Mouse (Mus musculus): ENCODE data around the gene Prelid1.

The Prelid1 gene

GRCm38 (mm10) chr13:55332331-55332730 is 12.0 kb downstream of the Prelid1 start:
- DNase-seq (ENCODE audit: low read depth), result no peak

- no peak for DNase-seq (ENCODE audit: low read depth)
These were observed 15.4 kb downstream of the Prelid1 start for GRCm38 (mm10) chr13:55335701-55336100.

- no peak for DNase-seq (ENCODE audit: low read depth)
These were observed 17.2 kb downstream of the Prelid1 start for GRCm38 (mm10) chr13:55337341-55337975.

GRCm38 (mm10) chr13:55338131-55339054 is 18.1 kb downstream of the Prelid1 start:
- no peak for DNase-seq (ENCODE audit: low read depth)

- DNase-seq (ENCODE audit: low read depth), result no peak
These were observed 19.0 kb downstream of the Prelid1 start for GRCm38 (mm10) chr13:55339259-55339658.

- no peak for DNase-seq (ENCODE audit: low read depth)
These were observed 22.2 kb downstream of the Prelid1 start for GRCm38 (mm10) chr13:55342469-55342868.

GRCm38 (mm10) chr13:55344286-55344685 is 24.0 kb downstream of the Prelid1 start:
- no peak for DNase-seq (ENCODE audit: low read depth)

GRCm38 (mm10) chr13:55346745-55347144 is 26.4 kb downstream of the Prelid1 start:
- no peak for DNase-seq (ENCODE audit: low read depth)

- DNase-seq (ENCODE audit: low read depth), result no peak
These were observed 40.8 kb downstream of the Prelid1 start for GRCm38 (mm10) chr13:55361145-55361544.

- no peak for DNase-seq (ENCODE audit: low read depth)
These were observed 41.7 kb downstream of the Prelid1 start for GRCm38 (mm10) chr13:55361974-55362452.

- peak; percentile 96 for DNase-seq (ENCODE audit: low read depth)
These were observed 42.3 kb downstream of the Prelid1 start, which contains the start of gene Lman2 for GRCm38 (mm10) chr13:55362453-55363060. Gene Lman2, minus strand, starts transcription at chr13:55362783.

GRCm38 (mm10) chr13:55368401-55368800 is 48.1 kb downstream of the Prelid1 start:
- no peak for DNase-seq (ENCODE audit: low read depth)

GRCm38 (mm10) chr13:55369531-55370114 is 49.3 kb downstream of the Prelid1 start, which contains the start of gene Rgs14:
Gene Rgs14, plus strand, starts transcription at chr13:55369732.
- DNase-seq (ENCODE audit: low read depth), result peak; percentile 23

GRCm38 (mm10) chr13:55370234-55370633 is 49.9 kb downstream of the Prelid1 start:
- DNase-seq (ENCODE audit: low read depth), result no peak

- no peak for DNase-seq (ENCODE audit: low read depth)
These were observed 50.8 kb downstream of the Prelid1 start for GRCm38 (mm10) chr13:55371007-55371681.

- no peak for DNase-seq (ENCODE audit: low read depth)
These were observed 51.4 kb downstream of the Prelid1 start for GRCm38 (mm10) chr13:55371740-55372139.

GRCm38 (mm10) chr13:55374206-55374924 is 54.1 kb downstream of the Prelid1 start:
- DNase-seq (ENCODE audit: low read depth), result no peak
